Mouse (Mus musculus): ENCODE results near the gene Cldn13.

GRCm38 (mm10) chr5:134913352-134913751 is 2.0 kb downstream of the Cldn13 start:
- no peak for TF ChIP-seq CTCF (IDR thresholded peaks at IDR 0.05; ENCODE audit: borderline replicate concordance, insufficient read depth, low read depth, low read length)
- TF ChIP-seq POLR2A (IDR thresholded peaks at IDR 0.05; ENCODE audit: borderline replicate concordance, insufficient read depth, low read length) = no peak
